Mouse (Mus musculus): ENCODE data around the gene Odf3b.

- no peak for TF ChIP-seq CTCF (IDR thresholded peaks at IDR 0.05; ENCODE audit: control insufficient read depth, insufficient read depth, insufficient read length)
- TF ChIP-seq CEBPB (IDR thresholded peaks at IDR 0.05; ENCODE audit: low read depth) = no peak
- TF ChIP-seq MYOG (IDR thresholded peaks at IDR 0.05; ENCODE audit: control insufficient read depth, extremely low read depth, insufficient read length) = no peak
- no peak for TF ChIP-seq MYOD1 (IDR thresholded peaks at IDR 0.05; ENCODE audit: control insufficient read depth, insufficient read length, low read depth)
- TF ChIP-seq FOSL1 (IDR thresholded peaks at IDR 0.05; ENCODE audit: insufficient read depth, low read length, poor library complexity, severe bottlenecking) = no peak
Measured at GRCm38 (mm10) chr15:89378831-89379401, at the start of gene Odf3b.

Measured in C2C12 (cell line).